Mouse (Mus musculus) cortical plate, adult 2 months (tissue): ENCODE measurements around the gene Ip6k3.

Source experiments
- CTCF ChIP-seq: fragments of 200-500 bp; IDR thresholded peaks from 2 replicates; pipeline ENCODE4 v1.5.1; 2011; ENCODE audit warnings: mild to moderate bottlenecking, control low read depth, low read length; ENCODE audit not compliant: insufficient read depth; ENCODE audit errors: extremely low read depth
- POLR2A ChIP-seq: fragments of 200-500 bp; IDR thresholded peaks from 2 replicates; pipeline ENCODE4 v1.6.1; 2011; ENCODE audit warnings: mild to moderate bottlenecking, low read length, control low read depth; ENCODE audit not compliant: insufficient read depth; ENCODE audit errors: extremely low read depth

GRCm38 (mm10) chr17:27175196-27175874 lies 7.7 kb upstream of the Ip6k3 start:
- TF ChIP-seq CTCF = no peak
- no peak for TF ChIP-seq POLR2A
